11 mouse cellular contexts compared by ENCODE assay signal in the genomic region with DNA sequence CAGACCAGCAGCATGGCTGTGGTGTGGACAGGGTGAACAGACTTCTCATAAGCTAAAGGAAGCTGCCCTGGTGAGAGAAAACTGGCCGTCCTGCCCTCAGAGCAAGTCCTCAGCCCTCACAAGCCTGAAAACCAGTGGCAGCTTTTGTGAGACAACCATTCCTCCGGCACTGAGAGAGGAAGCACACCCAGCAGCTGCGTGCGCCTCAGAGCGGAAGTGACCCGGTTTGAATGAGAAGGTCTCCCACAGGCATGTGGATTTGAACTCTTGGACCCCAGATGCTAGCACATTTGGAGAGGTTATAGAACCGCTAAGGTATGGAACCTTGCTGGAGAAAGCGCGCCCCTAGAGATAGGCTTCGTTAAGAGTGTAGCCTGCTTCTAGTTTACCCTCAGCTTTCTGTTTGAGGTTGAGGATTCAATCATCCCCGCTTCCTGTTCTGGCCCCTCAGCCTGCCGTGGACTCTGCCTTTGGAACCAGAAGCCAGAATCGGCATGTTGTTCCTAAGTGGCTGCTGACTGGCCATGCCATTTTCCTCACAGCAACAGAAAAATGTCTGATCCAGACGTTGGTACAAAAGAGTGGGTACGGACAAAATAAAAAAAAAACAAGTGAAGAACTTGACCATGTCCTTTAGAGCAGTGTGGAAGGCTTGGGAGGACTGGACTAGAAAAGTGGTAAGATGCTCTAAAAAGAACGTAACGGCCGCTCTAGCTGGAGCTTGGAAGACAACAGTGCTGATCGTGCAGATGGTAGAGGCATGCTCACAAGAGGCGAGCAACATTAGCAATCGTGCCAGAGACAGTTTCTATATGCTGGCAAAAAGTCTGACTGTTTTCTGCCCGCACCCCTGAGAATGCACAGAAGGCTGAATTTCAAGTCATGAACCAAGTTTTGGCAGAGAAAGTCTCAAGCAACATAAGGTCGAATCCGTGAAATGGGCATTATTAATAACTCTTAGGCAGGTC. TPM values are rescaled to one million over a fixed set of nuclear protein-coding genes. Genes with fewer than 3 reads are reported as not detected.
DNase-seq lines count a peak whose midpoint lies in the region; ATAC-seq and TF ChIP-seq lines count a peak whose summit lies in the region.
"Had no signal": no experiment of that assay in that cellular context is flagged by ENCODE, and none has a peak within 500 bp of the region (broad histone marks: within the 10 kb centered on the region; RNA-seq: fewer than 3 reads in every experiment).

No protein-coding gene starts in this region.

- no peaks in the 10 kb centered on the region for H3K9me3 ChIP-seq in E14TG2a.4 (ENCODE audit: low read length)
- H3K9me3 ChIP-seq in neural tube, embryonic 15.5 days (replicated peaks), result no peaks in the 10 kb centered on the region
- no peaks in the 10 kb centered on the region for H3K9me3 ChIP-seq in heart, embryonic 10.5 days
- H3K9me3 ChIP-seq: forebrain, embryonic 12.5 days; intestine, embryonic 15.5 days; midbrain, embryonic 12.5 days had no signal

- peak; percentile 24 for DNase-seq in lung, postnatal 10 days
- DNase-seq in lung, postnatal 25 days (ENCODE audit: low spot score), result no peak
- peak; percentile 52 for DNase-seq in induced T-regulatory cell, adult 2 months (ENCODE audit: low read depth)
- DNase-seq in thymus, postnatal 10 days (ENCODE audit: low spot score in 2 of 2), result peak; percentile 46 to 59
- DNase-seq in heart, embryonic 10.5 days (ENCODE audit: low spot score), result no peak
- DNase-seq: liver had no signal

- H3K4me1 ChIP-seq in E14TG2a.4 (replicated peaks; ENCODE audit: low read depth, low read length), result peaks cover 55% of the 10 kb centered on the region
- 0 out of 2 replicates have a peak, but pooled peaks cover 4% of the 10 kb centered on the region for H3K4me1 ChIP-seq in neural tube, embryonic 15.5 days
- H3K4me1 ChIP-seq in heart, embryonic 10.5 days, result no peaks in the 10 kb centered on the region
- H3K4me1 ChIP-seq: intestine, embryonic 15.5 days; midbrain, embryonic 12.5 days had no signal

- TF ChIP-seq CTCF in E14TG2a.4 (conservative IDR thresholded peaks at IDR 0.05; ENCODE audit: low read length), result no peak

- no peak overlapping the region for H3K4me2 ChIP-seq in neural tube, embryonic 15.5 days
- H3K4me2 ChIP-seq: forebrain, embryonic 12.5 days; intestine, embryonic 15.5 days; midbrain, embryonic 12.5 days had no signal

- 85% methylated on average over 24 of the region's 24 CpGs for WGBS in neural tube, embryonic 15.5 days
- WGBS in heart, embryonic 10.5 days, result 76% methylated on average over 24 of the region's 24 CpGs

- H3K9ac ChIP-seq in neural tube, embryonic 15.5 days (replicated peaks), result no peak overlapping the region
- H3K9ac ChIP-seq: forebrain, embryonic 12.5 days; intestine, embryonic 15.5 days; midbrain, embryonic 12.5 days had no signal

- no peak for ATAC-seq in neural tube, embryonic 15.5 days (ENCODE audit: low FRiP score)
- ATAC-seq: intestine, embryonic 15.5 days had no signal

- H3K4me3 ChIP-seq in E14TG2a.4 (replicated peaks; ENCODE audit: low read length), result peak overlapping the region; percentile 58
- no peak overlapping the region for H3K4me3 ChIP-seq in neural tube, embryonic 15.5 days (replicated peaks)
- H3K4me3 ChIP-seq in heart, embryonic 10.5 days, result no peak overlapping the region
- H3K4me3 ChIP-seq: forebrain, embryonic 12.5 days; intestine, embryonic 15.5 days; midbrain, embryonic 12.5 days had no signal

- H3K27me3 ChIP-seq in E14TG2a.4 (ENCODE audit: insufficient read depth, low read length), result peaks cover 7% of the 10 kb centered on the region
- H3K27me3 ChIP-seq in neural tube, embryonic 15.5 days (replicated peaks), result peaks cover 3% of the 10 kb centered on the region; the same call in 1 of the 2 replicates
- H3K27me3 ChIP-seq in heart, embryonic 10.5 days (ENCODE audit: insufficient read depth, poor library complexity, severe bottlenecking), result peaks cover 26% of the 10 kb centered on the region
- H3K27me3 ChIP-seq: intestine, embryonic 15.5 days had no signal

- no peak overlapping the region for H3K27ac ChIP-seq in neural tube, embryonic 15.5 days (replicated peaks)
- H3K27ac ChIP-seq in heart, embryonic 10.5 days, result no peak overlapping the region
- H3K27ac ChIP-seq: forebrain, embryonic 12.5 days; intestine, embryonic 15.5 days; midbrain, embryonic 12.5 days had no signal

- no peaks in the 10 kb centered on the region for H3K36me3 ChIP-seq in E14TG2a.4 (ENCODE audit: insufficient read depth, low read length)
- no peaks in the 10 kb centered on the region for H3K36me3 ChIP-seq in neural tube, embryonic 15.5 days
- no peaks in the 10 kb centered on the region for H3K36me3 ChIP-seq in heart, embryonic 10.5 days
- H3K36me3 ChIP-seq: forebrain, embryonic 12.5 days; intestine, embryonic 15.5 days; midbrain, embryonic 12.5 days had no signal

RNA-seq across cellular contexts. Expression of a gene that starts 24.8 kb away (rescaled TPM):
- 9.2 and 10.7 TPM in 2 replicates for polyA plus RNA-seq in neural tube, embryonic 15.5 days (2015; fragmentation: Nextera tagmentation; extraction: Ambion mirVana)
- polyA plus RNA-seq in heart, embryonic 10.5 days (2016; fragmentation: Nextera tagmentation; extraction: Ambion mirVana), result 11.7 and 13.1 TPM in 2 replicates

Comparison
In these comparisons a context has a peak if more than half of its experiments do, and no peak if none do; other contexts are left out.
1. DNase-seq: peak in lung, postnatal 10 days (single experiment), induced T-regulatory cell, adult 2 months (single experiment) and thymus, postnatal 10 days (2 of 2); none in lung, postnatal 25 days (single experiment) and heart, embryonic 10.5 days (single experiment).